8 mouse cellular contexts compared by ENCODE assay signal in the genomic region with DNA sequence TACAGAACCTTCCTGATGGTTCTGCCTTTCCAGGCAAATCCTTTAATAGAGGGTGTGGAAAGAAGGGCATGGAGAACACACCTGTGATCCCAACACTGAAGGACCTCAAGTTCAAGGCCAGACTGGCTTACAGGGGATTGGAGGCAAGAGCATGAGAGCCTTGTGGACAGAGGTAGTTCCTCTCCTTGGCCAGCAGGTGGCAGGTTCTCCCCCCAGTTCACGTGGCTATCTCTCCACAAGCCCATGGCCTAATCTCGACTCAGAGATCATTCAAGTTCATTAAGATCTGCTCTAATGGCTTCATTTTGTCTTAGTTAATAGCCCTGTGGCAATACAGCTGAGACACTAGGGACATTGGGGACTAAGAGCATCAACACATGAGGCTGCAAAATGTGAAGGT. TPM values are rescaled to one million over a fixed set of nuclear protein-coding genes. Genes with fewer than 3 reads are reported as not detected.
A peak's percentile ranks its signal among the peaks of the same experiment; 100 is the strongest.
DNase-seq lines count a peak whose midpoint lies in the region; ATAC-seq and TF ChIP-seq lines count a peak whose summit lies in the region.
"Had no signal": no experiment of that assay in that cellular context is flagged by ENCODE, and none has a peak within 500 bp of the region (broad histone marks: within the 10 kb centered on the region; RNA-seq: fewer than 3 reads in every experiment).

No protein-coding gene starts in this region.

- H3K9ac ChIP-seq in liver, postnatal 0 days (replicated peaks), result no peak overlapping the region

- no peak for TF ChIP-seq EP300 in liver, postnatal 0 days (IDR thresholded peaks at IDR 0.05; ENCODE audit: low read depth)

- H3K4me1 ChIP-seq in liver, postnatal 0 days (ENCODE audit: insufficient read depth), result no peaks in the 10 kb centered on the region

- DNase-seq in kidney, adult 9 months, result peak; percentile 21
- DNase-seq in kidney, adult 11 months, result no peak
- peak; percentile 66 for DNase-seq in ES-CJ7 (ENCODE audit: low read depth, low spot score)
- DNase-seq in adrenal gland, postnatal 25 days, result peak; percentile 13
- DNase-seq in liver, postnatal 0 days, result peak; percentile 60
- DNase-seq in splenic B cell, adult 2 months (ENCODE audit: low read depth, low spot score), result peak; percentile 80
- no peak for DNase-seq in layer of hippocampus, adult 9-10 months (ENCODE audit: low spot score)

- ATAC-seq in liver, postnatal 0 days, result no peak

- no peak overlapping the region for H3K4me3 ChIP-seq in liver, postnatal 0 days (ENCODE audit: low read depth, low read length)

- 13% methylated on average over 2 of the region's 2 CpGs for WGBS in liver, postnatal 0 days (ENCODE audit: insufficient replicate concordance)

- TF ChIP-seq CTCF in liver, postnatal 0 days (IDR thresholded peaks at IDR 0.05; ENCODE audit: low read depth), result peak; percentile 85

- H3K27me3 ChIP-seq in liver, postnatal 0 days (ENCODE audit: insufficient read depth, low read length), result no peaks in the 10 kb centered on the region
- no peaks in the 10 kb centered on the region for H3K27me3 ChIP-seq in splenic B cell, adult 2 months (ENCODE audit: control insufficient read depth, insufficient read depth, low read length, poor library complexity, severe bottlenecking)

- no peak overlapping the region for H3K4me2 ChIP-seq in liver, postnatal 0 days (ENCODE audit: low read depth, low read length)

- no peaks in the 10 kb centered on the region for H3K36me3 ChIP-seq in liver, postnatal 0 days (replicated peaks; ENCODE audit: insufficient read depth, low read length)
- no peaks in the 10 kb centered on the region for H3K36me3 ChIP-seq in splenic B cell, adult 2 months (ENCODE audit: control insufficient read depth, insufficient read depth, low read length, poor library complexity, severe bottlenecking)

- no peaks in the 10 kb centered on the region for H3K9me3 ChIP-seq in liver, postnatal 0 days (ENCODE audit: low read length)

- H3K27ac ChIP-seq in liver, postnatal 0 days (ENCODE audit: low read depth), result no peak overlapping the region

RNA-seq across cellular contexts. Expression of a gene that starts 8.3 kb away (rescaled TPM):
- 3.2 and 3.3 TPM in 2 replicates for total RNA-seq in adrenal gland, postnatal 25 days (2021)
- polyA plus RNA-seq in liver, postnatal 0 days (2015; fragmentation: Nextera tagmentation; extraction: Ambion mirVana), result 123 and 126 TPM in 2 replicates

RNA-seq across cellular contexts. Expression of a gene that starts 35.0 kb away (rescaled TPM):
- total RNA-seq in adrenal gland, postnatal 25 days (2021), result not detected in 2 replicates
- 5.5 and 6.3 TPM in 2 replicates for polyA plus RNA-seq in liver, postnatal 0 days (2015; fragmentation: Nextera tagmentation; extraction: Ambion mirVana)
- polyA plus RNA-seq: intestine, embryonic 14.5 days had no signal

Comparison
In these comparisons a context has a peak if more than half of its experiments do, and no peak if none do; other contexts are left out.
1. DNase-seq: peak in kidney, adult 9 months (single experiment), ES-CJ7 (single experiment), adrenal gland, postnatal 25 days (single experiment), liver, postnatal 0 days (single experiment) and splenic B cell, adult 2 months (single experiment); none in kidney, adult 11 months (single experiment) and layer of hippocampus, adult 9-10 months (single experiment).